Mouse (Mus musculus) limb, embryonic 14.5 days (tissue): ENCODE measurements around the gene Cd248. TPM values are rescaled to one million over a fixed set of nuclear protein-coding genes. Genes with fewer than 3 reads are reported as not detected.

Experiments
- ATAC-seq: fragments of 200-750 bp; cut with Nextera tagmentation; 2 replicates; pipeline ENCODE4 v1.8.0; 2017; ENCODE audit warnings: low read depth, moderate number of reproducible peaks, moderate TSS enrichment; ENCODE audit not compliant: low FRiP score
- DNase-seq: peaks from one replicate; pipeline ENCODE4 v3.0.0-alpha.2; 2015; ENCODE audit warnings: low spot score
- H3K27ac ChIP-seq: fragments of 300-500 bp; sonication (generic); replicated peaks from 2 replicates; pipeline ENCODE4 v1.5.1; 2014; ENCODE audit warnings: low read depth, mild to moderate bottlenecking, low read length, moderate library complexity, mixed read lengths
- H3K27me3 ChIP-seq: fragments of 300-500 bp; sonication (generic); 2 replicates; pipeline ENCODE4 v1.6.1; 2014; ENCODE audit warnings: low read length, mixed read lengths; ENCODE audit not compliant: control insufficient read depth, insufficient read depth
- H3K36me3 ChIP-seq: fragments of 300-500 bp; sonication (generic); 2 replicates; pipeline ENCODE4 v1.6.1; 2014; ENCODE audit warnings: mild to moderate bottlenecking, low read length, moderate library complexity, mixed read lengths; ENCODE audit not compliant: control insufficient read depth, insufficient read depth
- H3K4me1 ChIP-seq: fragments of 300-500 bp; sonication (generic); 2 replicates; pipeline ENCODE4 v1.6.1; 2014; ENCODE audit warnings: antibody characterized with exemption, low read length, mixed read lengths; ENCODE audit not compliant: control insufficient read depth, insufficient read depth
- H3K4me2 ChIP-seq: fragments of 300-500 bp; sonication (generic); replicated peaks from 2 replicates; pipeline ENCODE4 v1.6.1; 2014; ENCODE audit warnings: low read depth, mild to moderate bottlenecking, low read length, moderate library complexity; ENCODE audit not compliant: severe bottlenecking
- H3K4me3 ChIP-seq: fragments of 300-500 bp; sonication (generic); replicated peaks from 2 replicates; pipeline ENCODE4 v1.5.1; 2014; ENCODE audit warnings: low read length
- H3K9ac ChIP-seq: fragments of 300-500 bp; sonication (generic); 2 replicates; pipeline ENCODE4 v1.6.1; 2014; ENCODE audit warnings: mild to moderate bottlenecking, low read depth, low read length, moderate library complexity; ENCODE audit not compliant: severe bottlenecking
- H3K9me3 ChIP-seq: fragments of 300-500 bp; sonication (generic); 2 replicates; pipeline ENCODE4 v1.6.1; 2016; ENCODE audit warnings: low read length; ENCODE audit not compliant: control insufficient read depth
- POLR2A ChIP-seq: fragments of 200-500 bp; IDR thresholded peaks from 2 replicates; pipeline ENCODE4 v1.8.0; 2012; ENCODE audit warnings: inconsistent platforms, mild to moderate bottlenecking, moderate library complexity, borderline replicate concordance; ENCODE audit not compliant: insufficient read depth, insufficient read length; ENCODE audit errors: extremely low read depth
- WGBS: fragments of 180-500 bp; shearing (Covaris S2); extraction: QIAGEN DNeasy Blood & Tissue Kit; methylation state at CpG from one replicate; pipeline ENCODE4 v1.1.7; 2014; 5-methylcytosine and 5-hydroxymethylcytosine counted together
- polyA plus RNA-seq, 2 experiments: library from polyadenylated mRNA; depleted of rRNA in 1 of 2; stranded (reverse) in 1 of 2; unstranded in 1 of 2; fragments of >200 nt; fragmentation: Nextera tagmentation in 1 of 2; extraction: Ambion mirVana in 1 of 2; gene quantifications; 2 replicates each; pipeline versions ENCODE4 v1.2.1 to v1.2.3; 2012 to 2014

Cd248 gene
- polyA plus RNA-seq, 2 experiments, result 97.5 to 127 TPM

DNA sequence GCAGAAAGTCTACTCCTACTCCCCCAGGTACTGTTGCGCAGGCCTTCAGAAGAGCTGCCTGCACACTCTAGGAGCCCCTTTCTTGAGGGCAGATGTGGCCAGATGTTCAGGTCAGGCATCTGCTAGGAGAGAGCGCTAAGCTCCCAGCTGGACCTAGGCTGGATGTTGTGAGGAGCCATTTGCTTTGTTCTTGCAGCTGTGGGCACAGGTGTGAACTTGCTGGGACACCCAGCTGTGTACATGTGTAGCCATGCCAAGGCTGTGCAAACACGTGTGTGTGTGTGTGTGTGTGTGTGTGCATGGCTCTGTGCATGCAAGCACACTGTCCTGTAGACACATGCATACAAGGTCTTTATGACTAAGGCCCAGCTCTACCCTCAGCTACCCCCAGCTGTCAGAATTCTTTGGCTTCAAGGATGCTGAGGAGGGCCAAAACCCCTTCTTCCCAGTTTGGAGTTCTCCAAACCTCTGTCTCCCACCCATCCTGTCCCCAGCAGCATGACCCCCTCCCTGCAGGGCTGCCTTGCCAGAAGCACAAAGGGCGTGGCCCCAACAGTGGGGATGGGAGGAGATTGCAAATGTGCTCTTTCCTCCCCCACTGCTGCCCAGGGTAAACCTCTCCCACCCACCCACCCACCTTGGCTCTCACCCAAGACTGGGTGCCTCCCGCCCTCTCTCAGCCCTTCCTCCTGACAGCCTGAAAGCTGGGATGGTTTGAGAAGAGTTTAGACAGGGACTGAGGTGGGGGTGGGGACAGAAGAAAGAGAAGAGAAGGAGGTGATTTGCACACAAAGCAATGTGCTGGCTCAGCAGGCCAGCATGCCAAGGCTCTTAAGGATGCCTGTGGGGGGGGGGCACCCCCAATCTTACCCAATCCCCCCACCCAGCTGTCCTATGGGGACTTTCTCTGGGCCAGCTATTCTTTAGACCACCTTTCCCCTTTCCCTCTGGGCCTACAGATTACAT, 7.2 kb upstream of the Cd248 start:
- no peak overlapping the region for H3K9ac ChIP-seq
- WGBS, result 31% methylated on average over 5 of the region's 5 CpGs
- no peaks in the 10 kb centered on the region for H3K36me3 ChIP-seq
- ATAC-seq, result peak; percentile 29
- no peak overlapping the region for H3K4me3 ChIP-seq
- no peak overlapping the region for H3K4me2 ChIP-seq
- H3K4me1 ChIP-seq, result peaks cover 37% of the 10 kb centered on the region
- DNase-seq, result no peak
- TF ChIP-seq POLR2A, result no peak
- 0 out of 2 replicates have a peak overlapping the region, but pooled peaks have one; percentile 38 for H3K27ac ChIP-seq
- H3K27me3 ChIP-seq, result no peaks in the 10 kb centered on the region
- no peaks in the 10 kb centered on the region for H3K9me3 ChIP-seq

DNA sequence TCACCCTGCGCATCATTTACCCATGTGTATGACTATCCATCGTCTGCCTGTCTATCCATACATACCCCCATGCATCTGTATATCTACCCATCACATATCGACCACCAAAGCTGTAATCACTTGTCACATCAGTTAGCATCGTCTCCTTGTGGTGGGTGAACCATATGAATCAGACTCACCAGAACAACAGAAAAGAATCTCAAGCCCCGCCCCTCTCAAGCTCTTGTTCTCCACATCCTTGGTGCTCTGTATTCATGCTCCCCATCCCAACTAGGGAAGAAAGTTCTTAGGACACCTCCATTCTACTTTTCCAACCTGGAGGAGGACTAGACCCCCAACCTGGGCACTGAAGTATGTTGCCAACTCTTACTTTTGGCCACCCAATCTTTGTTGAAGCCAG, 5.8 kb upstream of the Cd248 start:
- no peak overlapping the region for H3K4me3 ChIP-seq
- TF ChIP-seq POLR2A, result no peak
- H3K36me3 ChIP-seq, result no peaks in the 10 kb centered on the region
- WGBS, result 88% methylated on average over 5 of the region's 5 CpGs
- no peak overlapping the region for H3K4me2 ChIP-seq
- DNase-seq (no peak), ATAC-seq (no peak)
- no peaks in the 10 kb centered on the region for H3K9me3 ChIP-seq
- no peaks in the 10 kb centered on the region for H3K27me3 ChIP-seq
- H3K4me1 ChIP-seq, result peaks cover 38% of the 10 kb centered on the region
- H3K9ac ChIP-seq, result no peak overlapping the region
- no peak overlapping the region for H3K27ac ChIP-seq

DNA sequence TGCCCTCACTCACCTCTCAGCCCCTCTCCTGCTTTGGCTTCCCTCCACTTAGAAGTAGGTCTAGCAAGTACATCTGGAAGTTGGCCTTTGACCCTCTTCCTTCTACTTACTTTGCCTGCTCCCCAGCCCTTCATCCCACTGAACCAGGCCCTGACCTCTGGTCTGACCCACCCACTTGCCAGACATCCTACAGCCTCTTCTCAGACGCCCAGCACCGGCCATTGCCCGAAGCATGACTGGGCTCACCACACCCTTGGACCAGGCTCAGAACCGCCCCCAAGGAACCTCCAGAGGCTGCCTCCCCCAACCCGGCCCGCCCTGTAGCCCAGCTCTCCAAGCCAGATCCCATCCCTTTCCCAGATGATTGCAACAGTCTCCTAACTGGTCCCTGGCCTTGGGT, 5.4 kb upstream of the Cd248 start:
- Histone ChIP-seq H3K27ac (no peak overlapping the region), H3K9ac (no peak overlapping the region), H3K36me3 (no peaks in the 10 kb centered on the region), H3K9me3 (no peaks in the 10 kb centered on the region), H3K27me3 (no peaks in the 10 kb centered on the region), H3K4me2 (no peak overlapping the region), H3K4me3 (no peak overlapping the region), H3K4me1 (peaks cover 42% of the 10 kb centered on the region)
- ATAC-seq (no peak), DNase-seq (no peak)
- no peak for TF ChIP-seq POLR2A
- 43% methylated on average over 6 of the region's 6 CpGs for WGBS

DNA sequence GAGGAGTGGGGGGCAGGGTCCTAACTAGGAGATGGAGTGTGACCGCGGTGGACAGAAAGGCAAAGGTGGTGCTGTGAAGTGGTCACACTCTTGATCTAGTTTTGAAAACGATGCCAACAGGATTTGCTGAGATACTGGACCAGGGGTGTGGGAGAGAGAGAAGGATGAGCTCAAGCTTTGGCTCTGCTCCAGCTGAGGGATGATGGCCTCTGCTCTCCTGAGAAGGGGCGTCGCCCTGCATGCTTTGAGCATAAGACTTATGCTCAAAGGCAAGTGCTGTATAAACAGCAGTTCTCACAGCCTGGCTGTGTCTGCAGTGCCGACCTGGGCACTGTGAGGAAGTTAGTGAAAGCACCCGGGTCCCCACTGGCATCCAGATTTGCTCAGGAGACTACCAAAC, 2.8 kb upstream of the Cd248 start:
- WGBS, result 69% methylated on average over 7 of the region's 7 CpGs
- ATAC-seq, result no peak
- no peaks in the 10 kb centered on the region for H3K27me3 ChIP-seq
- no peak overlapping the region for H3K27ac ChIP-seq
- no peaks in the 10 kb centered on the region for H3K9me3 ChIP-seq
- H3K4me3 ChIP-seq, result no peak overlapping the region
- H3K4me1 ChIP-seq, result peaks cover 42% of the 10 kb centered on the region
- TF ChIP-seq POLR2A, result no peak
- no peak for DNase-seq
- no peak overlapping the region for H3K4me2 ChIP-seq
- H3K9ac ChIP-seq, result no peak overlapping the region
- H3K36me3 ChIP-seq, result no peaks in the 10 kb centered on the region

DNA sequence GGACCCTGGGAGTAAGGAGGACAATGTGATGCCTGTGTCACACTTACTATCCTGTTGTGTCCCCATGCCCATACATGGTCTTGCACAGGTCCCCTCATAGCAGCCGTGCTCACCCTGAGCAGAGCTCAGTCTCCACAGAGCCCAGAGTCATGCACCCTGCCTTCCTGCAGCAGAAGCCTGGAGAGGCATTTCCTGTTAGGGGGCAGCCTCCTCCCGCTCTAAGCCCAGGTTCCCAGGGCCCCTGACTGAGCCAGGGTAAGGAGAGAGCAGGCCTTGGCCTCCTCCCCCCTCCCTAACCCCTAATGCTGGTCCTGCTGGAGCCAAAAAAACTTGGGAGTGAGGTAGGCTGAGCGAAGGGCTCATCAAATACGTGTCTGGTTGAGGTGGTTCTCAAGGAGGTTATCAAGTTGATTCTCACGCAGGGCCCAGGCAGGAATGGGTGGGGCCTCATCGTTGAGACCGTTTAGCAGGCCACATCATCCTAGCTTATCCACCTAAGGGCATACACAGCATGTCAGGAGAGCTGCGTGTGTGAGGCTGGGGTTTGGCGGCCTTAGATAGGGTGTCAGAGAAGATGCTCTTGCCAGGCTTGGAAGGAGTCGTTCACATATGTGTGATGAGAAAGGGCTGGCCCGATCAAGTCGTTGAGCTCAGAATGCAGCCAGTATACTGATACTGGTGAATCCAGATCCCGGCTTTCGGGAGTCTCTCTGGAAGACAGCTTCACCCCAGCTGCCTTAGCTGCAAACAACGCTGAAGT, 658 bp upstream of the Cd248 start:
- WGBS, result 4% methylated on average over 15 of the region's 15 CpGs
- H3K9ac ChIP-seq, result peak overlapping the region; percentile 76
- H3K27me3 ChIP-seq, result no peaks in the 10 kb centered on the region
- ATAC-seq (no peak), DNase-seq (no peak)
- H3K36me3 ChIP-seq, result no peaks in the 10 kb centered on the region
- peaks cover 44% of the 10 kb centered on the region for H3K4me1 ChIP-seq
- peak overlapping the region; percentile 87 for H3K27ac ChIP-seq
- H3K9me3 ChIP-seq, result no peaks in the 10 kb centered on the region
- 0 out of 2 replicates have a peak, but pooled peaks have one; percentile 6 for TF ChIP-seq POLR2A
- peak overlapping the region; percentile 94 for H3K4me2 ChIP-seq
- H3K4me3 ChIP-seq, result peak overlapping the region; percentile 64
